Mouse (Mus musculus) testis, adult 2 months (tissue): ENCODE data around the gene Arl15.

Source experiments
- CTCF ChIP-seq: fragments of 200-500 bp; IDR thresholded peaks from 2 replicates; pipeline ENCODE4 v1.5.1; 2012; ENCODE audit warnings: low read depth, mild to moderate bottlenecking, inconsistent platforms, low read length, moderate library complexity; ENCODE audit not compliant: control insufficient read depth, insufficient read depth, insufficient replicate concordance
- POLR2A ChIP-seq: fragments of 200-500 bp; IDR thresholded peaks from 2 replicates; pipeline ENCODE4 v1.6.1; 2012; ENCODE audit warnings: low read depth, mild to moderate bottlenecking, inconsistent platforms, low read length, moderate library complexity; ENCODE audit not compliant: control insufficient read depth

- TF ChIP-seq CTCF = no peak
- TF ChIP-seq POLR2A = no peak
Observed at GRCm38 (mm10) chr13:113785803-113786202, 8.5 kb upstream of the Arl15 start.
